Mouse (Mus musculus) heart, embryonic 12.5 days (tissue): ENCODE results near the gene Tmem196. TPM values are rescaled to one million over a fixed set of nuclear protein-coding genes. Genes with fewer than 3 reads are reported as not detected.
"Not testable (repeated sequence)": the region's sequence is repeated elsewhere in the genome, so short reads cannot be mapped to it uniquely, and the experiment has no call there.

Source experiments
- ATAC-seq: fragments of 200-750 bp; cut with Nextera tagmentation; 2 replicates; pipeline ENCODE4 v1.8.0; 2017; ENCODE audit warnings: moderate TSS enrichment, moderate library complexity; ENCODE audit not compliant: insufficient number of reproducible peaks, low FRiP score
- H3K27ac ChIP-seq: fragments of 300-500 bp; sonication (generic); 2 replicates; pipeline ENCODE4 v1.5.1; 2016; ENCODE audit warnings: mild to moderate bottlenecking, moderate library complexity; ENCODE audit not compliant: poor library complexity, severe bottlenecking
- H3K27me3 ChIP-seq: fragments of 300-500 bp; sonication (generic); replicated peaks from 2 replicates; pipeline ENCODE4 v1.6.1; 2016; ENCODE audit warnings: mild to moderate bottlenecking, moderate library complexity
- H3K36me3 ChIP-seq: fragments of 300-500 bp; sonication (generic); 2 replicates; pipeline ENCODE4 v1.6.1; 2016; ENCODE audit warnings: mild to moderate bottlenecking, moderate library complexity
- H3K4me1 ChIP-seq: fragments of 300-500 bp; sonication (generic); replicated peaks from 2 replicates; pipeline ENCODE4 v1.6.1; 2016; ENCODE audit warnings: mild to moderate bottlenecking
- H3K4me2 ChIP-seq: fragments of 300-500 bp; sonication (generic); 2 replicates; pipeline ENCODE4 v1.6.1; 2016; ENCODE audit warnings: mild to moderate bottlenecking, moderate library complexity
- H3K4me3 ChIP-seq: fragments of 300-500 bp; sonication (generic); 2 replicates; pipeline ENCODE4 v1.5.1; 2016; ENCODE audit warnings: mild to moderate bottlenecking
- H3K9ac ChIP-seq: fragments of 300-500 bp; sonication (generic); 2 replicates; pipeline ENCODE4 v1.6.1; 2016; ENCODE audit warnings: mild to moderate bottlenecking, moderate library complexity
- H3K9me3 ChIP-seq: fragments of 300-500 bp; sonication (generic); replicated peaks from 2 replicates; pipeline ENCODE4 v1.6.1; 2016; ENCODE audit warnings: mild to moderate bottlenecking, moderate library complexity
- WGBS: fragments of 180-500 bp; shearing (Covaris S2); methylation state at CpG from one replicate; pipeline ENCODE4 v1.1.7; 2016; 5-methylcytosine and 5-hydroxymethylcytosine counted together
- polyA plus RNA-seq: library from polyadenylated mRNA; unstranded; fragments of >200 nt; fragmentation: Nextera tagmentation; extraction: Ambion mirVana; gene quantifications from 2 replicates; pipeline ENCODE4 v1.2.1, GENCODE M21; 2016

Gene Tmem196
- polyA plus RNA-seq, 1 experiment from 2014 or later, result 1.8 TPM

DNA sequence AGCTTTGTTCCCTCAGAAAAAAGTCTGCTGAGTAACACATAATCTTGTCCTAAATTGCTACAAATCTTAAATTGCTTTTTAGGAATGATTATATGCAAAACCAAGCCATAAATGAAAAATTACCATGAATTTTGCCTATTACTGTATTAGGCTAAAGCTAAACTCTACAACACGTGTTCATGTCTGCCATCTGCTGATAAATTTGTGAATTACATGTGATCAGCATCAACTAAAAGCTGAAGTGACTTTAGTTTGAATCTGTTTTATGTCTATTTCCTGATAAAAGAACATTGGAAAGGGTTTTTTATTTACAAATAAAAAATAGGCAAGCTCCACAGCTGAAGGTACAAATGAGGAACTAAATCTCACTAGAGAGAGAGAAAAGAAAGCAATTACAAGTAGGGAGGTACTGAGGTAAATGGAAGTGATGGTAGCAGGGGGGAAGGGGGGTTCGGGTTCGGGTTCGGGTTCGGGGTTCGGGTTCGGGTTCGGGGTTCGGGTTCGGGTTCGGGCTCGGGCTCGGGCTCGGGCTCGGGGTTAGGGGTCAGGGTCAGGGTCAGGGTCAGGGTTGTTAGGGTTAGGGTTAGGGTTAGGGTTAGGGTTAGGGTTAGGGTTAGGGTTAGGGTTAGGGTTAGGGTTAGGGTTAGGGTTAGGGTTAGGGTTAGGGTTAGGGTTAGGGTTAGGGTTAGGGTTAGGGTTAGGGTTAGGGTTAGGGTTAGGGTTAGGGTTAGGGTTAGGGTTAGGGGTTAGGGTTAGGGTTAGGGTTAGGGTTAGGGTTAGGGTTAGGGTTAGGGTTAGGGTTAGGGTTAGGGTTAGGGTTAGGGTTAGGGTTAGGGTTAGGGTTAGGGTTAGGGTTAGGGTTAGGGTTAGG, 82.7 kb downstream of the Tmem196 start:
- not testable (repeated sequence) for ATAC-seq, H3K4me3 ChIP-seq, H3K27me3 ChIP-seq, H3K9ac ChIP-seq, H3K27ac ChIP-seq, H3K9me3 ChIP-seq, H3K36me3 ChIP-seq, H3K4me1 ChIP-seq, H3K4me2 ChIP-seq
- 78% methylated on average over 15 of the region's 15 CpGs for WGBS
